Mouse (Mus musculus): ENCODE data around the gene Rhou. TPM values are rescaled to one million over a fixed set of nuclear protein-coding genes. Genes with fewer than 3 reads are reported as not detected.

Gene Rhou
- polyA plus RNA-seq, 1 experiment = not detected

DNA sequence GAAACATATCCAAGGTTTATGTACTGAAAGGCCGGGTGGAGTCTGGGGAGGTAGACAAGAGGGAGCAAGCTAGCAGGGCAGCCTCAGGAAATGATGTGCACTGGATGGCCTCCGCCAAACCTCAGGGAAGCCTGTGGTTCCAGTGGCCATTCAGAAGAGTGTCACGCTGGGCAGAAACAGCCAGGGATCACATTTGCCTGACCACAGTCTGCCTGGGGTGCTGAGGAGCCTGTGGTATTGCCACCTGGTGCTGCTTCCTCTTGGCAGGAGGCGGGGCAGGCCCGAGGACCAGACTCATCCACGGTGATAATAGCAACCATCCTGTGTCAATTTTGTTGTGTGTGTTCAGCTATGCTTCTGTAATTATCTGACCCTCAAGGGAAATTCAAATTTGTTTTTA is 18.9 kb downstream of the Rhou start:
- TF ChIP-seq GATA1 (IDR thresholded peaks at IDR 0.05; ENCODE audit: low read length) = no peak

- TF ChIP-seq GATA1 (IDR thresholded peaks at IDR 0.05; ENCODE audit: low read length) = no peak
Observed at GRCm38 (mm10) chr8:123675611-123676010, 21.9 kb downstream of the Rhou start.

DNA sequence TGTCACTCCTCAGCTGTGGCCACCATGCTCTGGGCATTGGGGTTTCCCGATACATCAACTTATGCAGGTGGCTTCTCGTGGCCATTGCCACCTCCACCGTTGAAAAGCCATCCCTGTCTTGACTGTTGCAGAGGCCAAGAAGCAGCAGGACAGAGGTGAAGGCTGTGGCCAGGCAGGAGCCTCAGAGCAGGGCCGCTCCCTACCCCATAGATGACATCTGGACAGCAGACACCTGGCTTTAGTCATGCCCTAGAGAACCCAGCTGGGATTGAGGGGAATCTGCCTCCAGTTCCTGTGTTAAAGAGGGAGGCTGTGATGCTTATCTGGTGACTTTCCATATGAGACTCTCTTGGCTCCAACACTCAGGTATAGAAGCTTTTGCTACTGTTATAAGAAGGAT is 24.7 kb downstream of the Rhou start:
- TF ChIP-seq GATA1 (IDR thresholded peaks at IDR 0.05; ENCODE audit: low read length) = no peak

DNA sequence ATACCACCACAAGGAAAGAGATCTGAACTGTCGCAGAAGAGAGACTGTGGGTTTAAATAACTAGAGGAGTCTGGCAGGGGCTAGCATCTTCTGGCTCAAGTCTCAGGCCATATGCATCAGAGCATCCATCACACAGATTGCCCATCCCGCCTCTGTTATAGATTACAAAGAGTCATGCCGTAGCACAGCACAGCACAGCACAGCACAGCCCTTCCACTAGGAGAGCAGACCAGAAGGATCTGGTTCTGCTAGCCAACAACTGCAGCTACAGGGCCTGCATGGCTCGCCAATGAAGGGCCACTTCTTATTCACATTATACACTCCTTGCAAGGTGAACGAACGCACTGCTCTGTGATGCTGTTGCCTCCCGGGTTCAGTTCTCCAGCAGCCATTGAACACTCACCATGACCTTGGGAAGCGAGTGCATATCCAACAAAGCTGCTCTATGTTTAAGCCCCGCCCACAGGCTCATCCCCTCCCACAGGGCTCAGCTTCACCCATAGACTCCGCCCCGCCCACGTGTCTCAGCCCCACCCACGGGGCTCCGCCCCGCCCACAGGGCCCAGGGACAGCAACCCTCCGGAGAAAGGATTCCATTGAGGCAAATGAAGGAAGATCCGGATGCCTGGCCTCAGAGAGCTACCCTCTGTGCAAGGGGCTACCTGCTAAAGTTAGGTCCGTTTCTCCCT is 28.5 kb downstream of the Rhou start:
- no peak for TF ChIP-seq GATA1 (IDR thresholded peaks at IDR 0.05; ENCODE audit: low read length)

DNA sequence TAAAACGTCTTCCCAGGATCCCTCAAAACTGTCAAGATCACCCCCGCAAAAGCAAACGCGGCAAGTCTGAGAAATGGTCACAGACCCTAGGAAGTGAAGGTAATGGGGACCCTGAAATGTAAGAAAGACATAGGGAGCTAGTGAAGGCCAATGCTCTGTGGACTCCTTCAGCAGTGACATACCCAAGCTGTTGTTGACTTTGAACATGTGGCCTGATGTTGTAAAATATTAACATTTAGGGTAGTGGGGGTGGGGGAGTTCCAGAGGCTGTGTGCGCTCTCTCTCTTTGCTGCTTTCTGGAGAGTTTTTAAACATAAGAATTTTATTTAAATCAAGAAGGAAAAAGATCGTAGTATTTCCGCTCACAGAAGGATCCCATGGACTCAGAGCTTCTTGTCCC is 29.6 kb downstream of the Rhou start:
- no peak for TF ChIP-seq GATA1 (IDR thresholded peaks at IDR 0.05; ENCODE audit: low read length)

DNA sequence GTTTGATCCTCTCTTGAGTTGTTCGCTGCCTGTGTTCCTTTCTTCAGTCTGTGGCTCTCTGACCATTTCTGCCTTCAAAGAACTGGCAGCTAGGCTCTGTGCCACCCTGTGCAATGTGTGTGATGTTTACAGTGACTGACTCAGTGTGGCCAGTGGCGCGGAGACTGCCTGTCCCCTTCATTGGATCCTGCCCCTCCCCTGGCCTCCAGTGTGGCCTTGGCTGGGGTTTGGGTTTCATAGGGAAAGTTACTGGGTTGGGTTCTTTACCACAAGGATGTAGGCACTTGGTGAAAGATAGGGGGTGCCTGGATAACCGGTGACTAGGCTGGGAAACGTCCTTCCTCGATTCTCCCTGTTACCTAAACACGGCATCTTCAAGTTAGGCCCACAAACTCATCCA is 31.1 kb downstream of the Rhou start:
- TF ChIP-seq GATA1 (IDR thresholded peaks at IDR 0.05; ENCODE audit: low read length) = no peak

DNA sequence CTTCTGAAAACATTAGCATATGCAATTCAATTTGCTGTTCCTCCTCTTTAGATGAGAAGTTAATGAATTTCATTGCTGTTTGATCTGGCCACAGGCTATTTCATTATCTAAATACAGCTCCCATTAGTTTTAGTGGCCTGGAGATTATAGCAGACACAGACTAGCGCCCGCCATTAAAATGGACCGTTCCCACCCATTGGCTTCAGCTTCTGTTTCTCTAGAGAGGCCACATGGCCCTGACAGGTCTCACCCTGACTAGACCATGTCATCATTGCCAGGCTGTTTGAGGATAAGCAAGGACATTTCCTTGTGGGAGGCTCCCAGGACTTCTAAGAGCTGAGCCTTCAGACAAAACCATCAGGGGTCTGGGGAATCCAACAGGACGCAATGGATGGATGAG is 31.7 kb downstream of the Rhou start:
- TF ChIP-seq GATA1 (IDR thresholded peaks at IDR 0.05; ENCODE audit: low read length) = no peak

GRCm38 (mm10) chr8:123687826-123688225 is 34.1 kb downstream of the Rhou start:
- no peak for TF ChIP-seq GATA1 (IDR thresholded peaks at IDR 0.05; ENCODE audit: low read length)

- TF ChIP-seq GATA1 (IDR thresholded peaks at IDR 0.05; ENCODE audit: low read length) = no peak
Observed at GRCm38 (mm10) chr8:123692165-123692962, 38.6 kb downstream of the Rhou start.

GRCm38 (mm10) chr8:123696167-123696566 is 42.4 kb downstream of the Rhou start:
- no peak for TF ChIP-seq GATA1 (IDR thresholded peaks at IDR 0.05; ENCODE audit: low read length)

DNA sequence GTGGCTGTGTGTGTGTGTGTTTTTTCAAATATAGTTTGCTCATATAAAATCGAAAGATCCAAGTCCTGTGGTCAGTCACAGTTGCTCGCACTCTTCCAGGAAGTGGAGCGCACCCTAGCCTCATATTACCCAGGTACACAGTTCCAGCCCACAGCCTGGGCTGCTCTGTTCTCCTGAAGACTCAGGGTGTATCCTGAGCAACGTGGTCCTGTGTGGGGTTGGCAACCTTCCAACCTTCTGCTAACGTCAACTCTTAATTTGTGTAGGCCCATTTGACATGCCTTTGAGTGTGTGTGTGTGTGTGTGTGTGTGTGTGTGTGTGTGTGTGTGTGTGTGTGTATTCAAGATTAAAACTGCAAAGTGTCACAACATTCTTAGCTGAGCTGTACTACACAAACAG is 43.6 kb downstream of the Rhou start:
- no peak for TF ChIP-seq GATA1 (IDR thresholded peaks at IDR 0.05; ENCODE audit: low read length)

DNA sequence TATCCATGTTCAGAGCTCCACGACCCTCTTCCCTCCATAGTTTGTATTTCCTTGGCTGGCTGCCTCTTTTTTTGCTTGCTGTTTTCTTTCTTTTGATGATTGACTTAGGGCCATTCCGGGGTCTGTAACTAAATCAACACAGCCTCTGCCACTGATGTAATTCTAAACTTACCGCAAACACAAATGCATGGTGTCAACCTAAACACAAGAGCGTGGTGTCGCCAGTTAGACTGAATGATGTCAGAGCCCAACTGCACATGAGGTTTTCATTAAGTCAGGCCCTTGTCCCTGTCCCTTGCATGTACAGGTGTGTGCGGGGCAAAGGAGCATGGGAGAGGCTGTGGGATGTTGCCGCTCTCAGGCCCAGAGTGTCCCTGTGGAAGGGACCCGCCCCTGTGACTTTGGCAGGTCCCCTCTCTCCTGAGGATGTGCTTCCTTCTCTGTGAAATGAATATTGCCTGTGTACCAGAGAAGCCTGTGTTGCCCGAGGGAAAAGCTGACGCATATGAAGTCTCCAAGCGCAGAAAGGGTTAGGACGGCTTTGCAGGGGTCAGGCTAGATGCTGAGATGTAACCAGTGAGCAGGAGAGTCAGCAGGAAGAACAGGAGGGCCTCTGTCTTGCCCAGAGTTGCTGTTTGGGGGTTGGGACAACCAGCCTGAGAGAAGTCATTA is 46.8 kb downstream of the Rhou start:
- no peak for TF ChIP-seq GATA1 (IDR thresholded peaks at IDR 0.05; ENCODE audit: low read length)

DNA sequence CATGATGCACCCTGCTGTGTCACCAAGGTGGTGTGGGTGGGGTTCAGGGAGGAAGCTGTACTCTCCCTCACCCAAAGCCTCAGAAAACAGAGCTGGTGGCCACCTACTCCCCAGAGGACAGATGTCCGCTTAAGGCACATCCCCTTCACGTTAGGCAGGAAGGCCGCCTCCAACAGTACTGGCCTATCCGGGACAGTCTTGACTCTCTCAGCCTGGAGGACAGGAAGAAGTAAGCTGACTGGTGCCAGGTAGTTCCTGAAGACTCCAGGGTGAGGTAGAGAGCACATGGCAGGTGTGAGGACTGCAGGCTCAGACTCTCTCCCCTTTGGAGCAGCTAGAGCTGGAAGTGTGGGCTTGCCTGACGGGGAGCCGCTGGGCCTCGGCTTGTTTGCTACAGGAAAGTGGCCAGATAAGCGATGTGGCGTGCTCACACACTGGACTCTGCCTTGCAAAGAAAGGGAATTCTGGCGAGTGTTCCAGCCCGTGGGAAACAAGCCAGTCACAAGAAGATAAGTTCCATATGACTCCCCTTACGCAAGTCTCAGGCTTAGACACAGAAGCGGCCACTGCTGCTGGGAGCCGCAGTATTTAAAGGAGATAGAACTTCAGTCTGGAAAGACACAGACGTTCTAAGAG is 48.3 kb downstream of the Rhou start:
- TF ChIP-seq GATA1 (IDR thresholded peaks at IDR 0.05; ENCODE audit: low read length) = no peak

DNA sequence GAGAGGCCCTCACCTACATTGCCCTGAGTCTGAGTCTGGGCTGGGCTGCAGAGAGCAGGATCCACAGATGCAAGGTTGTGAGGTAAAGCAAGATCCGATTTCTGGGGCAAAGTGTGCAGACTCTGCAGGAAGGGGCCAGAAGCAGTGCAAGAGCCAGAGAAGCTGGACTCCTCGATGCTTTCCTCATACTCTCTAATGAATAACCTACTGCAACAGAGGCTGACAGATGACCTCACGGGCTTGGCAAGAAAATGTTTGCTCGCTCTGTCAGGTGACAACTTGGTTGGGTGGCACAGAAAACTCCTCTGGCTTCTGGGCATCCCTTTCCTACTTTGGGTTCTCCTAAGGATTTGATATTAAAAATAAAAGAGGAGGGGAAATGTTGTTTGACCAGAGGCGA is 51.6 kb downstream of the Rhou start:
- no peak for TF ChIP-seq GATA1 (IDR thresholded peaks at IDR 0.05; ENCODE audit: low read length)

DNA sequence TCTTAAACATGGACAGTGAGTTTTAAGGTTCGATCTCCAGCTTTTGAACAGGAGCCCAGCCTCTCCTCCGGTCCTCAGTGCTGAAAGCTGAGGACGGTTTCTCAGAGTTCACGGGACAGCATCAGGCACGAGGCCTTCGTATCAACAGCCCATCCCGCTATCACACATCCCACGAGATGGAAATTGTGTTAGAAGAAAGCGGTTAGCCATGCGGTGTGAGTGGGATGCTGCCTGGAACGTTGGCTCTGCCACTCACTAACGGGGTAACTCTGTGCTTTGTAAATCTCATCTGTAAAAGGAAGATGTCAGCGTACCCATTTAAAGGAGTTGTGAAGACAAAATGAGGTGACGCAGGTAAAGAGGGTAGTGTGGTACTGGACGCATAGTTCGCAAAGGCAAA is 53.4 kb downstream of the Rhou start:
- no peak for TF ChIP-seq GATA1 (IDR thresholded peaks at IDR 0.05; ENCODE audit: low read length)

- no peak for TF ChIP-seq GATA1 (IDR thresholded peaks at IDR 0.05; ENCODE audit: low read length)
Observed at GRCm38 (mm10) chr8:123708729-123709128, 55.0 kb downstream of the Rhou start.
